Mouse (Mus musculus) effector memory CD4-positive, alpha-beta T cell, adult 5 months (primary cell): ENCODE results near the gene Oosp3. TPM values are rescaled to one million over a fixed set of nuclear protein-coding genes. Genes with fewer than 3 reads are reported as not detected.

Experiments
- polyA plus RNA-seq: library from polyadenylated mRNA; unstranded; fragments of 100-300 nt; shearing (Covaris generic); gene quantifications from one replicate; pipeline ENCODE4 v1.2.1, GENCODE M21; 2017

Oosp3 gene
- 0.64 TPM for polyA plus RNA-seq

GRCm38 (mm10) chr19:11696755-11697154, at the start of gene Oosp3:
Gene Oosp3, plus strand, starts transcription at chr19:11697055.

GRCm38 (mm10) chr19:11660459-11660858, 36.4 kb upstream of the Oosp3 start, which contains the start of gene Oosp2:
Gene Oosp2, minus strand, starts transcription at chr19:11660559.

GRCm38 (mm10) chr19:11690839-11691238, 6.0 kb upstream of the Oosp3 start, which contains the start of gene Oosp1:
Gene Oosp1, minus strand, starts transcription at chr19:11691150.

GRCm38 (mm10) chr19:11747298-11747697, 50.4 kb downstream of the Oosp3 start, which contains the start of gene Gif:
Gene Gif, plus strand, starts transcription at chr19:11747554.

Other genes starting within 250 kb of the Oosp3 start
- 11.8 TPM for gene Ms4a6c, start 227.7 kb upstream of the Oosp3 start, polyA plus RNA-seq
- gene Gm8369, start 211.1 kb upstream of the Oosp3 start, polyA plus RNA-seq = 441 TPM
- gene Ms4a6b, start 180.5 kb upstream of the Oosp3 start, polyA plus RNA-seq = 579 TPM
- 0.66 TPM for gene Ms4a4d, start 160.3 kb upstream of the Oosp3 start, polyA plus RNA-seq
- 16.2 TPM for gene Ms4a6d, start 92.2 kb upstream of the Oosp3 start, polyA plus RNA-seq
- not detected for gene Ms4a2, start 73.3 kb upstream of the Oosp3 start, polyA plus RNA-seq
- gene Ms4a3, start 56.2 kb upstream of the Oosp3 start, polyA plus RNA-seq = not detected
- gene Oosp2, start 36.5 kb upstream of the Oosp3 start, polyA plus RNA-seq = not detected
- gene Oosp1, start 5.9 kb upstream of the Oosp3 start, polyA plus RNA-seq = not detected
- gene Gif, start 50.5 kb downstream of the Oosp3 start, polyA plus RNA-seq = not detected
- 34.4 TPM for gene Mrpl16, start 73.3 kb downstream of the Oosp3 start, polyA plus RNA-seq
- 1.6 TPM for gene Stx3, start 122.3 kb downstream of the Oosp3 start, polyA plus RNA-seq
- gene Olfr1417, start 142.2 kb downstream of the Oosp3 start, polyA plus RNA-seq = not detected
- not detected for gene Olfr1418, start 164.0 kb downstream of the Oosp3 start, polyA plus RNA-seq
- not detected for gene Olfr1419, start 178.1 kb downstream of the Oosp3 start, polyA plus RNA-seq
- gene Olfr1420, start 189.5 kb downstream of the Oosp3 start, polyA plus RNA-seq = not detected
- 29.6 TPM for gene Patl1, start 215.3 kb downstream of the Oosp3 start, polyA plus RNA-seq